Mouse (Mus musculus) brown adipose tissue, adult 24 weeks (tissue): ENCODE results near the gene Ino80. TPM values are rescaled to one million over a fixed set of nuclear protein-coding genes. Genes with fewer than 3 reads are reported as not detected.

ENCODE experiments used
- H3K27ac ChIP-seq: fragments of 200-500 bp; replicated peaks from 2 replicates; pipeline ENCODE4 v1.5.1; 2012; ENCODE audit warnings: low read depth, mild to moderate bottlenecking, low read length
- H3K4me1 ChIP-seq: fragments of 200-500 bp; 2 replicates; pipeline ENCODE4 v1.6.1; 2012; ENCODE audit warnings: low read length, mixed read lengths; ENCODE audit not compliant: control insufficient read depth, insufficient read depth, insufficient read length
- H3K4me3 ChIP-seq: fragments of 200-500 bp; 2 replicates; pipeline ENCODE4 v1.5.1; 2012; ENCODE audit warnings: low read depth, mild to moderate bottlenecking, low read length, moderate library complexity; ENCODE audit not compliant: insufficient read depth
- polyA plus RNA-seq: library from polyadenylated mRNA; stranded (reverse); fragments of >200 nt; gene quantifications from 2 replicates; pipeline ENCODE4 v1.2.4, GENCODE M21; 2012; ENCODE audit not compliant: missing spikeins, insufficient read depth, insufficient read length

Gene Ino80
- polyA plus RNA-seq, 1 experiment, result 5.4 TPM

DNA sequence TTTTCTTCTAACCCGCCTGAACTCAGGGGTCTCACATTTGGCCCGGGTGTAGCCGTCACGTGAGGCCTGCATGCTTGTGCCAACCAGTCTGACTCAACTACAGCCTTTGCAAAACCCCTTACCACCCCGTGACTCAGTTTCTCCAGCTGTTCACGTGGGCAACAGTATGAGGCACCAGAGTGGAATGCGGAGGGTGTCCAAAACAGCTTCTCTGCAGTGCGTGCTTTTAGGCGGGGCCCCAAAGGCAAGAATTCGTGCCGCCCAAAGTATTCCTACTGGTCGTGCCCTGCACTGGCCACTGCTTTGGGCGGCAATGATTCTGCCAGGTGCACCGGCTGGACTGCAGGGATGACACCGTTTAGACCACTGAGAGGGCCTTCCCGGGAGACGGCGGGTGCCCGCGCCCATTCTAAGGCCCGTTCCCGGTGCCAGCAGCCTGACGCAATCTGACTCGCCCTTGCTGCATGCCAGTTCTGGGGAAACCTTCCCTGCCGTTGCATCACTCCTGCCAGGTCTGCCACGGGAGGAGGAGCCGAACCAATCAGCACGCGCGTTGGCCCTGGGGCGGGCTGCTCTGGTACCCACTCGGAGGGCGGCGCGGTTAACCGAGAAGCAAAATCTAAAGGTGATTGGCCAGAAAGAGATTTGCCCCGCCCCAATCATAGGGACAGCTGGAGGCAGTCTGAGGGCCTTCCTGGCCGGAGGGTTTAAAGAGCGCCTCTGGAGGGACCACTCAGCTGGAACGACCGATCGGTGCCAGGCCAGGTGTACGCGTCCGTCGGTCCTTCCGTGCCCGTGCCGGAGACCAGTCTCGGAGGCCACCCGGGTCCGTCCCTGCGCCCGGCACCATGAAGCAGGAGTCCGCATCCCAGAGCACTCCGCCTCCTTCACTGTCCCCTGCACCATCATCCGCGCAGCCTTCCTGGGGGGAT is 126.7 kb downstream of the Ino80 start, which contains the start of gene Chac1:
Gene Chac1 (plus strand): TSS at position 675 of the 932 bp plus-strand sequence.
- peak within 1 kb of the TSS; percentile 58 for H3K4me3 ChIP-seq
- H3K27ac ChIP-seq, result no peak within 1 kb of the TSS
- peaks cover 14% of the 10 kb centered on the region for H3K4me1 ChIP-seq

DNA sequence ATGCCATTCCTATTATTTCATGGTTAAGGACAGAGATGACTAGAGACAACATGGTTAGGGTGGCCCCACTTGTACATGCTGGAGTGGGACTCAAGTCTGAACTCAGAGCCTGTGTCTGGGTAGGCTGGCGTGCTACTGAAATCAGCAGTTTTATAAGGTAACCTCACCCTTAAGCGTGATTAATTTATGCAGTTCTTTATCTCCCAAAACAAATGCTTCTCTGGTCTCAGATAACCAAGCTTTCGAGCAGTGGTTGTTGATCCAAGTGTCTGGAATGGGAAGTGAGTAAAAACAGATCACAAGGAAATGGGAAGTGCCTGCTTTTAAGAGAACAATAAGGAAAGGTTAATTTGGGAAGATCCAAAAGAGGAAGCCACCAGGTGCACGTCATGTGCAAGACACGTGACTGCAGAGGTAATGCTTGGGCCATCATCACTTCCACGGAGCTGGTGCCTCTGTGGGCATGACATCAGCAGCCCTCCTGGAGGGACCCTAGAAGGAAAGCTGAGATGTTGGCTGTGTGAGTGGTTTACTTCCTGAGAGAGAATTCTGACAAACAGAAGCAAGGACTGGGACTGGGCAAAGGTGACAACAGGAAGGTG is 132.8 kb downstream of the Ino80 start:
- Histone ChIP-seq H3K27ac (peak overlapping the region; percentile 71), H3K4me1 (peaks cover 3% of the 10 kb centered on the region; the same call in 1 of the 2 replicates), H3K4me3 (no peak overlapping the region)

DNA sequence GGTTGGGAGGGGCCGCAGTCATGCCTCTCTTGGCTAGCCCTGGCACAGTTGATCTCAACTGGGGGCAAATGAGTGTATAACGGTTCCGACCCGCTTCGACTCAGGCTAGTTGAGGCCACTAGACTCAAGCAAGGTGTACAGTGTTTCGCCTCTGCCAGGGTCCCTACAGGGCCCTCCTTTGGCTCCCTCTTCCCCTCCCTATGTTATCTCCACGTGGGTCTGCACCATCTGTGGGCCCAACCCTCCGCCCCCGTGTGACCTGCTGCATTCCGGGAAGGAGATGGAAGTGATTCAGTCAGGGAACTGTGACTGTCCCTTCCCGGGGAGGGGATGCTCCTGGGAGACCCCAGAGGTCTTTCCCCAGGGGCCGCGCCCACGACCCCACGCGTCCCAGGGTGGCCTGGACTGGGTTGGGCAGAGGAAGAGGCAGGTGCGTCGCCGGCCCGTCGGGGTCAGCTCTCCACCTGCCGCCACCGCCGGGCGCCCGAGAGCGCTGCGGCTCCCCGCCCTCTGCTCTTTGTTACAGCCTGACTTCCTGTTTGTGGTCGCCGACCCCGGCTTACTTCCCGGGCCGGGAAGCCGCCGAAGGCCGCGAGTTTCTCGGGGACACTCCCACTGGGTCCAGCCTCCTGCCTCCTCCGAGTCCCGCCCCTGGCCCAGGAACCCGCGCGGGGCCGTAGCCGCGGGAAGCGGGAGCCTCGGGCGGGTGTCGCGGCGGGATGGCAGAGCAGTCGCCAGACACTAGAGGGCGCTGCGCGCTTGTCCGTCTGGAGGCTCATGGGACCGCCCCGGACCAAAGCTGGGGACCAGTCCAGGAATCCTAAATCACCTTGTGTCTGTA is 139.8 kb downstream of the Ino80 start:
- Histone ChIP-seq H3K4me3 (peak overlapping the region; percentile 52), H3K4me1 (0 out of 2 replicates have a peak, but pooled peaks cover 4% of the 10 kb centered on the region), H3K27ac (peak overlapping the region; percentile 90)

DNA sequence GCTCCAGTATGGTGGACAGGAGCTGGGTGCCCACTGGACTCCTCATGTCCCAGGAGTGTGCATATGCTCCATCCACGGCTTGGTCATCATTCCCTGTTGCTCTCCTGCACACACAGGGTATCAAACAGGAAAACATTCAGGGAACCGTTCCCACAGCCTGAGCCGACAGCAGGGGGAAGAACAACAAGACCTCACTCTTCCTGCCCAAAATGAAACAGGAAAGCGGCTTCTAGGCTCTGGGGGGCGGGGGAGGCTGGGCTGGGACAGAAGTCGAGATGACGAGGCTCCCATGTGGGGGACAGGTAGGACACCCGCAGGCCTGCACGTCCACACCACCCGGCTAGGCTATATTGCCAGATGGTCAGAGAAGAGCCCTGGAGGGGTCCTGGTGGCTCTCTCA is 141.0 kb downstream of the Ino80 start:
- Histone ChIP-seq H3K4me3 (peak overlapping the region; percentile 25), H3K27ac (peak overlapping the region; percentile 90), H3K4me1 (0 out of 2 replicates have a peak, but pooled peaks cover 6% of the 10 kb centered on the region)

DNA sequence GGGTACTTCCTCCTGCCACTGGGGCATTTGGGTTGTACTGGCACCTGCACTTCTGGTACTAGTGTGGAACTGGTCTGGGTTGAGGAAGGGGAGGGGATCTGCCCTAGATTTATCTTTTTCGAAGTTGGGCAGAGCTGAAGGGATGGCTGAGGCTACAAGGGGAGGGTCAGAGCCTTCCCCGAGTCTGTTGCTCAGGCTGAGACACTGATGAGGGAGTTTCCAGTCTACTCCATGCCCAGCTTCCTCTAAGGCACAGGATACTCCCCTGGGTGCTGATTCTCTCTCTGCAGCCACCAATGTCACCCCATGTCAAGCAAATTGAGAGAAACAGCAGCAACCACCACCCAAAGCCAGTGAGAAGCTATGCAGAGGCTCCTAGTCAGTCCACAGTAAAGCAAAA is 141.5 kb downstream of the Ino80 start:
- Histone ChIP-seq H3K27ac (peak overlapping the region; percentile 80), H3K4me3 (peak overlapping the region; percentile 25), H3K4me1 (0 out of 2 replicates have a peak, but pooled peaks cover 6% of the 10 kb centered on the region)

DNA sequence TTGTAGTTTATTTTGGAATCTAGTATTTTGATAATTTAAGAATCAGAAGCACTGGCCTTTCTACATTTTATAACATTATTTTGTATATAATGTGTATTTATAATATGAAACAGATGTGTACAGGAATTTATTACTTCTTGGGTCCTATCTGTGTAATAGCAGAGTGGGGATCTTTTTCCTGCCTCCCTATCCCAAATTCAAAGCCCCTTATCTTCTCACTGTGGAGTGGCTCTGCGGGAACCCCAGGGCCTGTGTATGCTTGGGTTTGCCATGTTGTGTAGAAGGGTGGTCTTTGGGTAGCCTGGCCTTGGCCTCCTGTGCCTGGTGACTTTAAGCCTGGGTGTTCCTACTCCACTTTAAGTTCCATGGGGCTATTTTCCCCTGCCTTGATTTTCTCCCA is 142.0 kb downstream of the Ino80 start:
- Histone ChIP-seq H3K4me1 (0 out of 2 replicates have a peak, but pooled peaks cover 6% of the 10 kb centered on the region), H3K4me3 (peak overlapping the region; percentile 25), H3K27ac (peak overlapping the region; percentile 80)

DNA sequence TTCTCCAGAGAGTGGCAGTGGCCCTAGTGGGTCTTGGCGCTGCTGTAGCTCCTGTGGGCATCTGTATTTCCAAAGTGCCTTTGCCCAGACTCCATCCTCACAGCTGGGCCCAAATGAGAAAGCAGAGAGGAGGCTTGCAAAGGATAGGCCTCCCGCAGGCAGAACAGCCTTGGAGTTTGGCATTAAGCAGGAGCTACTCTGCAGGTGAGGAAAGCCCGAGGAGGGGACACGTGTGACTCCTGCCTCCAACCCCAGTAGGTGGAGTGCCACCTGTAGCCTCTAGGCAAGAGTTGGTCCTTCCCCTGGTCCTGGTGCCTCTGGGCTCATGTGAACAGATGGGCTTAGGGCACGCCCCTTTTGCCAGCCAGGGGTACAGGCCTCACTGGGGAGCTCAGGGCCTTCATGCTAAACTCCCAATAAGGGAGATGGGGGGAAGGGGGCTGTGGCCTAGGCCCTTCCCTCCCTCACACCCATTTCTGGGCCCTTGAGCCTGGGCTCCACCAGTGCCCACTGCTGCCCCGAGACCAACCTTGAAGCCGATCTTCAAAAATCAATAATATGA is 142.4 kb downstream of the Ino80 start:
- H3K27ac ChIP-seq, result peak overlapping the region; percentile 41; the same call in 1 of the 2 replicates
- peak overlapping the region; percentile 50 for H3K4me3 ChIP-seq
- H3K4me1 ChIP-seq, result 0 out of 2 replicates have a peak, but pooled peaks cover 6% of the 10 kb centered on the region

DNA sequence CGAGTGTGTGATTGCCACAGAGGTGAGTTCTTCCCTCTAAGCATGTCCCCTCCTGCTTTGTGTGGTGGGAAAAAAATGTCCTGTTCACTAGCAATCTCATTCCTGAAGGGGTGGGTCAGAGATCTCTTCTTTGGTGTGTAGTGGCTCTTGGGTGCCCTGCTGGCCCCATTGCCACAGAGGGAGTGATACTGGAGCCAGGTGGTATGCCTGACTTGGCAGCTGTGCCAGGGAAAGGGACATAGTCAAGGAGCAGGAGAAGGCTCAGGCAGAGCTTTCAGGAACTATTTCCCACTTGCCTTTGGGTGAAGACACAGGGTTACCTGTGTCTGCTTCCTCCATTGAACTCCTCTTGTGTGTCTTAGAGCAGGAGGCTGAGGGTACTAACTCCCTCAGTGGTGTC is 143.4 kb downstream of the Ino80 start:
- peak overlapping the region; percentile 50 for H3K4me3 ChIP-seq

DNA sequence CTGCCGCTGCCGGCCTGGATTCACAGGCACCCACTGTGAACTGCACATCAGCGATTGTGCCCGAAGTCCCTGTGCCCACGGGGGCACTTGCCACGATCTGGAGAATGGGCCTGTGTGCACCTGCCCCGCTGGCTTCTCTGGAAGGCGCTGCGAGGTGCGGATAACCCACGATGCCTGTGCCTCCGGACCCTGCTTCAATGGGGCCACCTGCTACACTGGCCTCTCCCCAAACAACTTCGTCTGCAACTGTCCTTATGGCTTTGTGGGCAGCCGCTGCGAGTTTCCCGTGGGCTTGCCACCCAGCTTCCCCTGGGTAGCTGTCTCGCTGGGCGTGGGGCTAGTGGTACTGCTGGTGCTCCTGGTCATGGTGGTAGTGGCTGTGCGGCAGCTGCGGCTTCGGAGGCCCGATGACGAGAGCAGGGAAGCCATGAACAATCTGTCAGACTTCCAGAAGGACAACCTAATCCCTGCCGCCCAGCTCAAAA is 145.3 kb downstream of the Ino80 start:
- Histone ChIP-seq H3K4me3 (peak overlapping the region; percentile 65), H3K27ac (peak overlapping the region; percentile 38)

More for the DNA sequence above, 143.4 kb downstream of the Ino80 start:
- H3K4me1 ChIP-seq, result 0 out of 2 replicates have a peak, but pooled peaks cover 6% of the 10 kb centered on the region
- H3K27ac ChIP-seq, result peak overlapping the region; percentile 41

DNA sequence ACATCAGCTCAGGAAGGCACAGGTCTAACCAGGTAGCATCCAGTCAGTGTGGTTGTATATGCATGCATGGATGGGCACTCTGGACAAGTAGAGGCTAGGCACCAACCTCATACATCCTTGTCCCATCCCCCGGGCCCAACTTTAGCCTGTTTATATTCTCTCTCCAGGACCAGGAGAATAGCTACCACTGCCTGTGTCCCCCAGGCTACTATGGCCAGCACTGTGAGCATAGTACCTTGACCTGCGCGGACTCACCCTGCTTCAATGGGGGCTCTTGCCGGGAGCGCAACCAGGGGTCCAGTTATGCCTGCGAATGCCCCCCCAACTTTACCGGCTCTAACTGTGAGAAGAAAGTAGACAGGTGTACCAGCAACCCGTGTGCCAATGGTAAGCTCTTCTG is 146.7 kb downstream of the Ino80 start:
- peak overlapping the region; percentile 65 for H3K4me3 ChIP-seq

More for the DNA sequence above, 145.3 kb downstream of the Ino80 start:
- H3K4me1 ChIP-seq, result 0 out of 2 replicates have a peak, but pooled peaks cover 6% of the 10 kb centered on the region

DNA sequence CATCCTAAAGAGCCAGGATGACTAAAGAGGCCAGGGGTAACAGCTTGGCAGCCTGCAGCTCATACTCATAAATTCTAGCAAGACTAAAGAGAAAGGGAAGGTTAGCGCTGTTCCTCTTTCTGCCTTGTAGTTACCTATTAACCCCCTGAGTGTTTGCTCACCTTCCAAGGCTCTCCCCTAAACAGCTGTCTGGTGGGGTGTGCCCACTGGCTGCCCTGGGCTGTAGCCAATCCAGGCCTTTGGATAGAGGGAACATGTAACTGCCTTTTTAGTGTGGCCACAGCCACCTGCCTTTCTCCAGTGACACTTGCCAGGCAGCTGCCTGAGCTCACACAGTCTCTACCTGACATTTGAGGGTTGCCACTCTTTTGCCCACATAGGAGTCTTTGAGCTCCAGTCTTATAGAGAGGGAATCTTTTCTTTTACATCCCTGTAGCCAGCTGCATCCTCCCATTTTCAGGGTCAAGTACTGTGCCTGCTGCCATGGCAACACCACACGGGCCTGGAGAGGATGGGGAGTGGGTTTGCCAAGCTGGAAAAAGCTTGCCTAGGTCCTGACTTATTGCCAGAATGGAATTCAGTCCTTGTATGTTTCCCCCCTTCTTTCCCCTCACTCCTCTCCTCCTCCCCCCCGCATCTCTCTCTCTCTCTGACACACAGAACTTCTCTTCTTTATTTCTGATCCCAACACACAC is 148.2 kb downstream of the Ino80 start:
- peak overlapping the region; percentile 86 for H3K27ac ChIP-seq
- H3K4me1 ChIP-seq, result 0 out of 2 replicates have a peak, but pooled peaks cover 2% of the 10 kb centered on the region

More for the DNA sequence above, 146.7 kb downstream of the Ino80 start:
- H3K4me1 ChIP-seq, result 0 out of 2 replicates have a peak, but pooled peaks cover 6% of the 10 kb centered on the region
- peak overlapping the region; percentile 26; the same call in 1 of the 2 replicates for H3K27ac ChIP-seq

DNA sequence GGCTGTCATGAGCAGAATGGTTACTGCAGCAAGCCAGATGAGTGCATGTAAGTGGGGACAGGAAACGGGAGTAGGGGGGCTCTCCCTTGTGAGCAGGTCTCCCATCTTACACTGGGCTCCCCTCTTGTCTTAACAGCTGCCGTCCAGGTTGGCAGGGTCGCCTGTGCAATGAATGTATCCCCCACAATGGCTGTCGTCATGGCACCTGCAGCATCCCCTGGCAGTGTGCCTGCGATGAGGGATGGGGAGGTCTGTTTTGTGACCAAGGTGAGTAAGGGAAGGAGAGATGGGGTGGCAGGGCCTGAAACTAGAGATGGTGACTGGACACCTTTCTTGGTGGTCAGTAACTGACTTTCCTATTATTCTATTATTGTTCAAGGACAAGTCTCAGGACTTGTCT is 148.9 kb downstream of the Ino80 start:
- Histone ChIP-seq H3K4me1 (0 out of 2 replicates have a peak, but pooled peaks cover 2% of the 10 kb centered on the region), H3K4me3 (peak overlapping the region; percentile 65), H3K27ac (peak overlapping the region; percentile 86)

More for the DNA sequence above, 148.2 kb downstream of the Ino80 start:
- H3K4me3 ChIP-seq, result peak overlapping the region; percentile 65

DNA sequence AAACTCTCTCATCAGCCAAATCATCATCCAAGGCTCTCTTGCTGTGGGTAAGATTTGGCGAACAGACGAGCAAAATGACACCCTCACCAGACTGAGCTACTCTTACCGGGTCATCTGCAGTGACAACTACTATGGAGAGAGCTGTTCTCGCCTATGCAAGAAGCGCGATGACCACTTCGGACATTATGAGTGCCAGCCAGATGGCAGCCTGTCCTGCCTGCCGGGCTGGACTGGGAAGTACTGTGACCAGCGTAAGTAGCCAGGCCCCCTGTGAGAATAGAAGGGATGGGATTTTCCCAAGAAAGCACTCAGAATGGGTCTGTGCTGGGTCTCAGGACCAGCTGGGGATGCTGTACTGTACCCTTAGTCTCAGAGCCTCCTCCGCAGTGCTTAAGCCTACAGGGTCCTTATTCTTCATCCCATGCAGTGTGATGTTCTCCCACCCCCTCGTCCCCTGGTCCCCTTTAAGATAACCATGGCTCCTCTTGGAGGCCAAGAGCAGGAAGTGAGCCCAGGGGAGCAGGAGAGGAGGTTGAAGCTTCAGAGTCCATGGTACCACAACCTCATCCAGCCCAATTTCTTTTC is 149.5 kb downstream of the Ino80 start:
- Histone ChIP-seq H3K27ac (peak overlapping the region; percentile 86), H3K4me1 (0 out of 2 replicates have a peak, but pooled peaks cover 2% of the 10 kb centered on the region), H3K4me3 (peak overlapping the region; percentile 65)
